Mouse (Mus musculus) heart, embryonic 16.5 days (tissue): ENCODE measurements around the gene Drc1. TPM values are rescaled to one million over a fixed set of nuclear protein-coding genes. Genes with fewer than 3 reads are reported as not detected.

ENCODE experiments used
- ATAC-seq: fragments of 200-750 bp; cut with Nextera tagmentation; replicated peaks from 2 replicates; pipeline ENCODE4 v1.8.0; 2017; ENCODE audit warnings: moderate number of reproducible peaks; ENCODE audit not compliant: insufficient read depth, low FRiP score; ENCODE audit errors: extremely low read depth
- H3K27ac ChIP-seq: fragments of 300-500 bp; sonication (generic); 2 replicates; pipeline ENCODE4 v1.5.1; 2014; ENCODE audit warnings: mild to moderate bottlenecking, low read length, control low read depth, moderate library complexity
- H3K27me3 ChIP-seq: fragments of 300-500 bp; sonication (generic); 2 replicates; pipeline ENCODE4 v1.6.1; 2014; ENCODE audit warnings: low read length, mixed read lengths; ENCODE audit not compliant: control insufficient read depth, insufficient read depth
- H3K36me3 ChIP-seq: fragments of 300-500 bp; sonication (generic); 2 replicates; pipeline ENCODE4 v1.6.1; 2014; ENCODE audit not compliant: control insufficient read depth, insufficient read depth
- H3K4me1 ChIP-seq: fragments of 300-500 bp; sonication (generic); 2 replicates; pipeline ENCODE4 v1.6.1; 2014; ENCODE audit warnings: low read length, mixed read lengths; ENCODE audit not compliant: control insufficient read depth, insufficient read depth
- H3K4me2 ChIP-seq: fragments of 300-500 bp; sonication (generic); 2 replicates; pipeline ENCODE4 v1.6.1; 2014; ENCODE audit warnings: low read depth, mild to moderate bottlenecking, control low read depth, low read length
- H3K4me3 ChIP-seq: fragments of 300-500 bp; sonication (generic); 2 replicates; pipeline ENCODE4 v1.5.1; 2014; ENCODE audit warnings: mild to moderate bottlenecking, control low read depth, low read length
- H3K9ac ChIP-seq: fragments of 300-500 bp; sonication (generic); 2 replicates; pipeline ENCODE4 v1.6.1; 2014; ENCODE audit warnings: low read length, control low read depth
- H3K9me3 ChIP-seq: fragments of 300-500 bp; sonication (generic); replicated peaks from 2 replicates; pipeline ENCODE4 v1.6.1; 2016; ENCODE audit warnings: low read length; ENCODE audit not compliant: control insufficient read depth
- WGBS: fragments of 180-500 bp; shearing (Covaris S2); extraction: QIAGEN DNeasy Blood & Tissue Kit; methylation state at CpG from one replicate; pipeline ENCODE4 v1.1.7; 2014; 5-methylcytosine and 5-hydroxymethylcytosine counted together
- polyA plus RNA-seq: library from polyadenylated mRNA; unstranded; fragments of >200 nt; fragmentation: Nextera tagmentation; extraction: Ambion mirVana; gene quantifications from 2 replicates; pipeline ENCODE4 v1.2.1, GENCODE M21; 2015

The Drc1 gene
- polyA plus RNA-seq: 1.7 and 3.3 TPM in 2 replicates

- H3K27ac ChIP-seq: no peak within 1 kb of the TSS
- peak within 1 kb of the TSS; percentile 35; the same call in 1 of the 2 replicates for H3K9ac ChIP-seq
- WGBS: 6% methylated on average over 25 of the region's 26 CpGs
- peak within 1 kb of the TSS; percentile 46 for H3K4me3 ChIP-seq
- no peaks in the 10 kb centered on the region for H3K36me3 ChIP-seq
- H3K4me1 ChIP-seq: peaks cover 2% of the 10 kb centered on the region; the same call in 1 of the 2 replicates
- peak; percentile 81 for ATAC-seq
- peaks cover 5% of the 10 kb centered on the region for H3K9me3 ChIP-seq
- peak within 1 kb of the TSS; percentile 72 for H3K4me2 ChIP-seq
- no peaks in the 10 kb centered on the region for H3K27me3 ChIP-seq
These were observed at the start of gene Drc1 for GRCm38 (mm10) chr5:30281291-30281732. Gene Drc1, plus strand, starts transcription at chr5:30281388.

GRCm38 (mm10) chr5:30231891-30232270 lies 49.3 kb upstream of the Drc1 start:
- Histone ChIP-seq H3K4me3 (peak overlapping the region; percentile 74), H3K27me3 (no peaks in the 10 kb centered on the region), H3K9ac (peak overlapping the region; percentile 60), H3K9me3 (no peaks in the 10 kb centered on the region), H3K36me3 (peaks cover 3% of the 10 kb centered on the region; the same call in 1 of the 2 replicates), H3K4me1 (peaks cover 19% of the 10 kb centered on the region), H3K27ac (peak overlapping the region; percentile 29), H3K4me2 (peak overlapping the region; percentile 67)
- WGBS: 47% methylated on average over 16 of the region's 16 CpGs
- ATAC-seq: no peak

GRCm38 (mm10) chr5:30232271-30232971 lies 48.8 kb upstream of the Drc1 start, which contains the start of gene Selenoi:
Gene Selenoi, plus strand, starts transcription at chr5:30232581.
- Histone ChIP-seq H3K27me3 (no peaks in the 10 kb centered on the region), H3K4me1 (peaks cover 19% of the 10 kb centered on the region), H3K27ac (peak within 1 kb of the TSS; percentile 87), H3K4me2 (peak within 1 kb of the TSS; percentile 91), H3K9me3 (no peaks in the 10 kb centered on the region), H3K36me3 (peaks cover 3% of the 10 kb centered on the region; the same call in 1 of the 2 replicates), H3K4me3 (peak within 1 kb of the TSS; percentile 74), H3K9ac (peak within 1 kb of the TSS; percentile 79)
- peak; percentile 100 for ATAC-seq
- 1% methylated on average over 71 of the region's 71 CpGs for WGBS

- Histone ChIP-seq H3K4me3 (peak overlapping the region; percentile 74), H3K27ac (peak overlapping the region; percentile 87), H3K27me3 (no peaks in the 10 kb centered on the region), H3K9ac (peak overlapping the region; percentile 79), H3K4me1 (peaks cover 19% of the 10 kb centered on the region), H3K9me3 (no peaks in the 10 kb centered on the region), H3K4me2 (peak overlapping the region; percentile 91), H3K36me3 (peaks cover 3% of the 10 kb centered on the region; the same call in 1 of the 2 replicates)
- WGBS: 1% methylated on average over 15 of the region's 15 CpGs
- ATAC-seq: no peak
These were observed 48.1 kb upstream of the Drc1 start for GRCm38 (mm10) chr5:30233042-30233441.

GRCm38 (mm10) chr5:30233979-30234378 lies 47.2 kb upstream of the Drc1 start:
- Histone ChIP-seq H3K4me1 (peaks cover 19% of the 10 kb centered on the region), H3K9me3 (no peaks in the 10 kb centered on the region), H3K4me2 (peak overlapping the region; percentile 91), H3K36me3 (peaks cover 3% of the 10 kb centered on the region; the same call in 1 of the 2 replicates), H3K9ac (peak overlapping the region; percentile 79), H3K27me3 (no peaks in the 10 kb centered on the region), H3K27ac (no peak overlapping the region), H3K4me3 (peak overlapping the region; percentile 74)
- 23% methylated on average over 8 of the region's 8 CpGs for WGBS
- no peak for ATAC-seq

GRCm38 (mm10) chr5:30235641-30236126 lies 45.5 kb upstream of the Drc1 start:
- ATAC-seq: no peak

GRCm38 (mm10) chr5:30238533-30238932 lies 42.7 kb upstream of the Drc1 start:
- H3K36me3 ChIP-seq: 0 out of 2 replicates have a peak, but pooled peaks cover 2% of the 10 kb centered on the region
- no peak overlapping the region for H3K4me2 ChIP-seq
- ATAC-seq: no peak
- no peak overlapping the region for H3K27ac ChIP-seq
- WGBS: 90% methylated on average over 5 of the region's 5 CpGs
- H3K9me3 ChIP-seq: no peaks in the 10 kb centered on the region
- no peaks in the 10 kb centered on the region for H3K27me3 ChIP-seq
- no peak overlapping the region for H3K9ac ChIP-seq
- H3K4me1 ChIP-seq: peaks cover 22% of the 10 kb centered on the region
- no peak overlapping the region for H3K4me3 ChIP-seq

More at GRCm38 (mm10) chr5:30235641-30236126, 45.5 kb upstream of the Drc1 start:
- Histone ChIP-seq H3K27me3 (no peaks in the 10 kb centered on the region), H3K4me1 (peaks cover 19% of the 10 kb centered on the region), H3K9ac (no peak overlapping the region), H3K27ac (no peak overlapping the region), H3K4me3 (no peak overlapping the region), H3K9me3 (no peaks in the 10 kb centered on the region), H3K4me2 (no peak overlapping the region), H3K36me3 (0 out of 2 replicates have a peak, but pooled peaks cover 2% of the 10 kb centered on the region)
- 85% methylated on average over 2 of the region's 2 CpGs for WGBS

GRCm38 (mm10) chr5:30240552-30240951 lies 40.6 kb upstream of the Drc1 start:
- Histone ChIP-seq H3K4me3 (no peak overlapping the region), H3K9ac (no peak overlapping the region), H3K27ac (no peak overlapping the region), H3K4me2 (no peak overlapping the region), H3K9me3 (no peaks in the 10 kb centered on the region), H3K36me3 (0 out of 2 replicates have a peak, but pooled peaks cover 2% of the 10 kb centered on the region), H3K4me1 (peaks cover 30% of the 10 kb centered on the region), H3K27me3 (no peaks in the 10 kb centered on the region)
- ATAC-seq: no peak
- WGBS: 78% methylated on average over 7 of the region's 7 CpGs

GRCm38 (mm10) chr5:30242410-30242809 lies 38.8 kb upstream of the Drc1 start:
- H3K4me3 ChIP-seq: no peak overlapping the region
- peak; percentile 45; the same call in 1 of the 2 replicates for ATAC-seq
- no peak overlapping the region for H3K9ac ChIP-seq
- H3K9me3 ChIP-seq: no peaks in the 10 kb centered on the region
- 32% methylated on average over 1 of the region's 1 CpGs for whole genome bisulfite sequencing
- 0 out of 2 replicates have a peak, but pooled peaks cover 2% of the 10 kb centered on the region for H3K36me3 ChIP-seq
- H3K27me3 ChIP-seq: no peaks in the 10 kb centered on the region
- peak overlapping the region; percentile 41 for H3K27ac ChIP-seq
- peaks cover 30% of the 10 kb centered on the region for H3K4me1 ChIP-seq
- H3K4me2 ChIP-seq: no peak overlapping the region
